Mouse (Mus musculus): ENCODE results near the gene Olfr643. TPM values are rescaled to one million over a fixed set of nuclear protein-coding genes. Genes with fewer than 3 reads are reported as not detected.

Gene Olfr643
- total and polyA plus RNA-seq, 3 experiments, result not detected

DNA sequence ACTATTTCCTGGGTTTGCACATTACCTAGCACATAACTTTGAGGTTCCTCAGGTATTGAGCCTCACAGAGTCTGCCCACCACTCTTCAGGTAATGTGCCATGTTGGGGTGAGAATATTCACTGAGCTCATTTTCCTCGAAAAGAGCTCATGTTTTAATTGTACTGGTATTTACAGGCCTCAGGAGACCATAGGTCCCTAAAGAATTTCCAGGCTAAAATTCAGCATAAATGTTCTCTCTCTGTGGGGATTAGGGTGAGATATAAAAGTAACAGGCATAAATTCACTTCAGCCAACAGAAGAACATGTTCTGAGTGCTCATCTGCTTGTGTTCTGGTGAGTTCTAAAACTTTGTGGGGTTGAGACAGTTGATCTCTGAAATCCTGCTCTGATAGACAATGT, 102.1 kb downstream of the Olfr643 start, which contains the start of gene Olfr641:
Gene Olfr641 (plus strand): TSS at position 301 of the 400 bp plus-strand sequence.
- DNase-seq (ENCODE audit: low spot score) (no peak), ATAC-seq (ENCODE audit: extremely low read depth, insufficient number of reproducible peaks, low FRiP score, poor library complexity, severe bottlenecking) (no peak)
- TF ChIP-seq GATA2 (IDR thresholded peaks at IDR 0.05; ENCODE audit: borderline replicate concordance, low read depth, low read length), result no peak
- TF ChIP-seq TAL1 (conservative IDR thresholded peaks at IDR 0.05; ENCODE audit: low read depth, low read length), result no peak
- no peak for TF ChIP-seq POLR2AphosphoS5 (IDR thresholded peaks at IDR 0.05; ENCODE audit: insufficient replicate concordance, low read depth, low read length)
- Histone ChIP-seq H3K36me3 (replicated peaks) (no peaks in the 10 kb centered on the region), H3K4me3 (ENCODE audit: low read depth, low read length) (no peak within 1 kb of the TSS), H3K9me3 (replicated peaks) (no peaks in the 10 kb centered on the region), H3K4me1 (ENCODE audit: insufficient read depth, low read depth, low read length) (no peaks in the 10 kb centered on the region), H3K27me3 (ENCODE audit: insufficient read depth, low read length) (no peaks in the 10 kb centered on the region)

DNA sequence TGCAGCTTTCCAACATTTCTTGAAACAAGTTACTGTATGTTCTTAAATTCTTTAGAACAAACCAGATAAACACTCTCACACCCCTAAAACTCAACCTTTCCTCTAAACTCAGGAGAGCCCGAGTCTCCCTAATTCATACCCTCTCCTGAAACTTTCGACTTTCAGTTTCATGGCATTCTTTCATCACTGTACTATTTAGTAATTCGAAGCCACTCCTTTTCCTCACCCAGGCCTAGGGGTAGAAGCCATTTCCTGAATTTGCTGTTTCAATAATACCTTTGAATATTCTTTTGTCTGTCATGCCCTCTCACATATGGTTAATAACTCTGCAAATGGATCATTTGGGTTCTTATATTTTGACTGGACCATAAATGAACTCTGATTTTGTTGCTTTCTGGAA, 110.2 kb downstream of the Olfr643 start:
- no peaks in the 10 kb centered on the region for H3K4me1 ChIP-seq (ENCODE audit: insufficient read depth, low read depth, low read length)

DNA sequence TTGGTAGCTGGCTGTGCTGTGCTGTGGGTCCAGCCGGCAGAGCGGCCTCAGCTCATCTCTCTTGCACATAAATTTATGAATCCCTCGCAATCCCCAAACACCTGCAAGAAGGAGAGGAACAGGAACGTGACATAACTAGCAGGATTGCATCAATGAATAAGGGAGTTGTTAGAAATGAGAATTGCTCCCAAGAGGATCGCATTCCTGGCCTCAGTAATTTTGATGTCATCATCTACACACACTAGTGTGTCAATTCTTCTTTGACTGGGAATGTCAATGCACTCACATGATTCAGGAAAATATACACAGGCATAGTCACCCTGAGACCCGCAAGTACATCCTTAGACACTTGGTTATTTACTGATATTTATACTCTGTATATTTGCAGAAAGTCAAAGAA, 111.7 kb downstream of the Olfr643 start, which contains the start of gene Olfr640:
Gene Olfr640 (minus strand): TSS at position 101 of the 400 bp plus-strand sequence.
- Histone ChIP-seq H3K27me3 (ENCODE audit: insufficient read depth, low read length) (peaks cover 2% of the 10 kb centered on the region; the same call in 1 of the 2 replicates), H3K36me3 (replicated peaks) (no peaks in the 10 kb centered on the region), H3K4me3 (ENCODE audit: low read depth, low read length) (no peak within 1 kb of the TSS), H3K4me1 (ENCODE audit: insufficient read depth, low read depth, low read length) (no peaks in the 10 kb centered on the region), H3K9me3 (replicated peaks) (no peaks in the 10 kb centered on the region)
- ATAC-seq (ENCODE audit: extremely low read depth, insufficient number of reproducible peaks, low FRiP score, poor library complexity, severe bottlenecking) (no peak), DNase-seq (ENCODE audit: low spot score) (no peak)
- TF ChIP-seq TAL1 (conservative IDR thresholded peaks at IDR 0.05; ENCODE audit: low read depth, low read length) (no peak), GATA1 (IDR thresholded peaks at IDR 0.05; ENCODE audit: borderline replicate concordance, low read length) (no peak), POLR2AphosphoS5 (IDR thresholded peaks at IDR 0.05; ENCODE audit: insufficient replicate concordance, low read depth, low read length) (no peak), CTCF (IDR thresholded peaks at IDR 0.05; ENCODE audit: low read depth, low read length) (no peak), GATA2 (IDR thresholded peaks at IDR 0.05; ENCODE audit: borderline replicate concordance, low read depth, low read length) (no peak)

More for the DNA sequence above, 110.2 kb downstream of the Olfr643 start:
- no peak overlapping the region for H3K4me3 ChIP-seq (ENCODE audit: low read depth, low read length)
- no peaks in the 10 kb centered on the region for H3K9me3 ChIP-seq (replicated peaks)
- no peaks in the 10 kb centered on the region for H3K36me3 ChIP-seq (replicated peaks)
- ATAC-seq (ENCODE audit: extremely low read depth, insufficient number of reproducible peaks, low FRiP score, poor library complexity, severe bottlenecking) (no peak), DNase-seq (ENCODE audit: low spot score) (no peak)
- TF ChIP-seq TAL1 (conservative IDR thresholded peaks at IDR 0.05; ENCODE audit: low read depth, low read length), result no peak
- no peak for TF ChIP-seq CTCF (IDR thresholded peaks at IDR 0.05; ENCODE audit: low read depth, low read length)
- no peak for TF ChIP-seq POLR2AphosphoS5 (IDR thresholded peaks at IDR 0.05; ENCODE audit: insufficient replicate concordance, low read depth, low read length)
- no peak for TF ChIP-seq GATA1 (IDR thresholded peaks at IDR 0.05; ENCODE audit: borderline replicate concordance, low read length)
- no peak for TF ChIP-seq GATA2 (IDR thresholded peaks at IDR 0.05; ENCODE audit: borderline replicate concordance, low read depth, low read length)
- H3K27me3 ChIP-seq (ENCODE audit: insufficient read depth, low read length), result peaks cover 2% of the 10 kb centered on the region; the same call in 1 of the 2 replicates

DNA sequence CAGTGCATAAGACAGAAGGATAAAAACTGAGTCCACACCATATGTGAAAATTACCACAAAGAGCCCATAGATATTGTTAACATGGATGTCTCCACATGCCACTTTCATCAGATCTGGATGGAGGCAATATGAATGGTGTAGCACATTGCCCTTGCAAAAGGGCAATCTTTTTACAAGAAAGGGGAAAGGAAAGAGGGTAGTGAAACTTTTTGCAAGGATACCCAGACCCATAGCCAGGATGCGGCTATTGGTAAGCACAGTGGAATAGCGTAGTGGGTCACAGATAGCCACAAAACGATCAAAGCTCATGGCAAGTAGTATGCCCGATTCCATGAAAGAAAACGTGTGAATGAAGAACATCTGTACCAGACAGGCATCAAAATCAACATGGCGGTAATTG, 115.6 kb downstream of the Olfr643 start:
- H3K4me3 ChIP-seq (ENCODE audit: low read depth, low read length), result no peak overlapping the region
- DNase-seq (ENCODE audit: low spot score) (no peak), ATAC-seq (ENCODE audit: extremely low read depth, insufficient number of reproducible peaks, low FRiP score, poor library complexity, severe bottlenecking) (no peak)
- no peaks in the 10 kb centered on the region for H3K9me3 ChIP-seq (replicated peaks)
- TF ChIP-seq CTCF (IDR thresholded peaks at IDR 0.05; ENCODE audit: low read depth, low read length) (no peak), POLR2AphosphoS5 (IDR thresholded peaks at IDR 0.05; ENCODE audit: insufficient replicate concordance, low read depth, low read length) (no peak), TAL1 (conservative IDR thresholded peaks at IDR 0.05; ENCODE audit: low read depth, low read length) (no peak), GATA1 (IDR thresholded peaks at IDR 0.05; ENCODE audit: borderline replicate concordance, low read length) (no peak), GATA2 (IDR thresholded peaks at IDR 0.05; ENCODE audit: borderline replicate concordance, low read depth, low read length) (no peak)
- H3K36me3 ChIP-seq (replicated peaks), result no peaks in the 10 kb centered on the region
- H3K27me3 ChIP-seq (ENCODE audit: insufficient read depth, low read length), result peaks cover 2% of the 10 kb centered on the region; the same call in 1 of the 2 replicates
- no peaks in the 10 kb centered on the region for H3K4me1 ChIP-seq (ENCODE audit: insufficient read depth, low read depth, low read length)

DNA sequence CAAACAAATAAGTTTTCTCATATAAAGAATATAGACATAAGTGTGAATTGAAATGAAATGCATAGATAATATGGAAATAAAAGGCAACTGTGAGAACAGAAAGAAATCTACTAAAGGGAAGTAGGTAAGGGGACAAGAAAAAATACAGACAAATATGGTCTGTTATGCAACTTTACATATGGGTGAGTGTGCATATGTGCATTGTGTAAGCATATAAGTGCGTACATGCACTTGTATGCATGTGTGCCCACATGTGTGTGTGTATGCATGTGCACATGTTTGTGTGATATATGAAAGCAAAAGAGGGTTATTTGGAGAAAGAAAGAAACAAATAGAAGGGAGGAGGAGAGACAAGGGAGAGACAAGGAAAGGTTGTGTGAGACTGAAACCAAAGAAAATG, 118.3 kb downstream of the Olfr643 start:
- Histone ChIP-seq H3K4me1 (ENCODE audit: insufficient read depth, low read depth, low read length) (no peaks in the 10 kb centered on the region), H3K36me3 (replicated peaks) (no peaks in the 10 kb centered on the region), H3K9me3 (replicated peaks) (no peaks in the 10 kb centered on the region), H3K4me3 (ENCODE audit: low read depth, low read length) (no peak overlapping the region), H3K27me3 (ENCODE audit: insufficient read depth, low read length) (no peaks in the 10 kb centered on the region)
- TF ChIP-seq POLR2AphosphoS5 (IDR thresholded peaks at IDR 0.05; ENCODE audit: insufficient replicate concordance, low read depth, low read length), result no peak
- TF ChIP-seq GATA1 (IDR thresholded peaks at IDR 0.05; ENCODE audit: borderline replicate concordance, low read length), result no peak
- TF ChIP-seq GATA2 (IDR thresholded peaks at IDR 0.05; ENCODE audit: borderline replicate concordance, low read depth, low read length), result no peak
- no peak for TF ChIP-seq TAL1 (conservative IDR thresholded peaks at IDR 0.05; ENCODE audit: low read depth, low read length)
- TF ChIP-seq CTCF (IDR thresholded peaks at IDR 0.05; ENCODE audit: low read depth, low read length), result no peak
- no peak for DNase-seq (ENCODE audit: low spot score)
- ATAC-seq (ENCODE audit: extremely low read depth, insufficient number of reproducible peaks, low FRiP score, poor library complexity, severe bottlenecking), result no peak

DNA sequence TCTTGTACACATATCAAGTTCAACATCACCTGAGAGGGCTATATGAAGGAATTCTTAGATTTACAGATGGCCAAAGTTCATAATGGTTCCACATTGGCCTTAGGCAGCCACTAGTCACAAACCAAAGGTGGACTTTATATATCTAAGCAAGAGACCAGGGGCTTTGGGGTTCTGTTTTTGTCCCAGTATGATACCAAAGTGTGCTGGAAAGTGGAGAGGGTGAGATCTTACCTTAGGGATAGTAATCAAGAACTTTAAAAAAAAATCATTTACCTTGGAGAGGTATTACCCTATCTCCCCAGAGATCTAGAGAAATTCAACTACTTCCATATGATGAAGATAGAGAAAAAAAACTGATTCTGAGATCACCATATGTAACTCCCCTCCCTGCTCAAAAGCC, 120.0 kb downstream of the Olfr643 start, which contains the start of gene Olfr639:
Gene Olfr639 (minus strand): TSS at position 101 of the 400 bp plus-strand sequence.
- Histone ChIP-seq H3K9me3 (replicated peaks) (no peaks in the 10 kb centered on the region), H3K27me3 (ENCODE audit: insufficient read depth, low read length) (no peaks in the 10 kb centered on the region), H3K36me3 (replicated peaks) (no peaks in the 10 kb centered on the region), H3K4me3 (ENCODE audit: low read depth, low read length) (no peak within 1 kb of the TSS), H3K4me1 (ENCODE audit: insufficient read depth, low read depth, low read length) (no peaks in the 10 kb centered on the region)
- no peak for TF ChIP-seq GATA2 (IDR thresholded peaks at IDR 0.05; ENCODE audit: borderline replicate concordance, low read depth, low read length)
- TF ChIP-seq POLR2AphosphoS5 (IDR thresholded peaks at IDR 0.05; ENCODE audit: insufficient replicate concordance, low read depth, low read length), result no peak
- TF ChIP-seq TAL1 (conservative IDR thresholded peaks at IDR 0.05; ENCODE audit: low read depth, low read length), result no peak
- no peak for TF ChIP-seq CTCF (IDR thresholded peaks at IDR 0.05; ENCODE audit: low read depth, low read length)
- no peak for TF ChIP-seq GATA1 (IDR thresholded peaks at IDR 0.05; ENCODE audit: borderline replicate concordance, low read length)
- DNase-seq (ENCODE audit: low spot score), result no peak
- ATAC-seq (ENCODE audit: extremely low read depth, insufficient number of reproducible peaks, low FRiP score, poor library complexity, severe bottlenecking), result no peak

All from G1E (cell line).